Mouse (Mus musculus): ENCODE results near the gene Homer2. TPM values are rescaled to one million over a fixed set of nuclear protein-coding genes. Genes with fewer than 3 reads are reported as not detected.

Gene Homer2
- total RNA-seq (2012; rRNA removed), result 0.08 TPM in 1 of 2 replicates, not detected in the other
- not detected in 2 replicates for total RNA-seq (2014; rRNA removed)
- not detected in 2 replicates for polyA plus RNA-seq (2012; ENCODE audit: insufficient read length, low read depth)

GRCm38 (mm10) chr7:81707471-81708140 is at the start of gene Homer2:
Gene Homer2, minus strand, starts transcription at chr7:81707527.
- Histone ChIP-seq H3K4me2 (ENCODE audit: insufficient read depth, low read depth, poor library complexity, severe bottlenecking) (no peak within 1 kb of the TSS), H3K27me3 (replicated peaks) (peaks cover 77% of the 10 kb centered on the region), H3K4me1 (ENCODE audit: control insufficient read depth in 1 of 2, insufficient read depth in 2 of 2) (no peaks in the 10 kb centered on the region), H3K4me3 (replicated peaks in 1 of 3; ENCODE audit: low read depth in 2 of 3, low read length in 2 of 3, poor library complexity in 1 of 3) (no peak within 1 kb of the TSS), H3K79me2 (replicated peaks; ENCODE audit: control insufficient read depth, extremely low read depth, insufficient read depth, poor library complexity, severe bottlenecking) (no peaks in the 10 kb centered on the region), H3K36me3 (replicated peaks in 1 of 2; ENCODE audit: control insufficient read depth in 1 of 2, insufficient read depth in 1 of 2, low read length in 1 of 2) (no peaks in the 10 kb centered on the region), H3K9me3 (replicated peaks; ENCODE audit: low read length) (peaks cover 21% of the 10 kb centered on the region), H3K9ac (ENCODE audit: insufficient read depth, low read depth) (no peak within 1 kb of the TSS), H3K27ac (ENCODE audit: insufficient read depth, low read depth) (no peak within 1 kb of the TSS)
- in situ Hi-C loops (cut with MboI; ENCODE audit: low pct_ligation_motif_present, low pct_unique_long_range_greater_than_20kb, low sequenced_read_pairs), result no loop called here
- dilution Hi-C loops (cut with MboI; ENCODE audit: extremely low pct_ligation_motif_present, extremely low pct_unique_long_range_greater_than_20kb, low sequenced_read_pairs), result no loop called here
- TF ChIP-seq UBTF (IDR thresholded peaks at IDR 0.05; ENCODE audit: low read depth, low read length) (no peak), BHLHE40 (IDR thresholded peaks at IDR 0.05; ENCODE audit: low read depth, low read length) (no peak), ZNF384 (IDR thresholded peaks at IDR 0.05; ENCODE audit: low read depth, low read length) (no peak)
- DNase-seq (ENCODE audit: extremely low read depth), result no peak

GRCm38 (mm10) chr7:81747956-81748355 is 40.6 kb upstream of the Homer2 start:
- no peak for TF ChIP-seq SMC3 (IDR thresholded peaks at IDR 0.05; ENCODE audit: low read depth, low read length)
- TF ChIP-seq MYC (IDR thresholded peaks at IDR 0.05; ENCODE audit: low read depth, low read length), result no peak
- no peak for TF ChIP-seq RAD21 (IDR thresholded peaks at IDR 0.05; ENCODE audit: low read depth, low read length)
- no peak for TF ChIP-seq ZC3H11A (IDR thresholded peaks at IDR 0.05; ENCODE audit: low read depth, low read length)
- TF ChIP-seq MEF2A (IDR thresholded peaks at IDR 0.05; ENCODE audit: borderline replicate concordance, low read depth, low read length), result no peak
- no peak for TF ChIP-seq USF2 (conservative IDR thresholded peaks at IDR 0.05; ENCODE audit: low read depth, low read length)
- no peak for TF ChIP-seq MAZ (IDR thresholded peaks at IDR 0.05; ENCODE audit: low read depth, low read length)
- no peak for TF ChIP-seq JUN (IDR thresholded peaks at IDR 0.05; ENCODE audit: insufficient read depth, low read depth, low read length)
- no peak for TF ChIP-seq TCF12 (IDR thresholded peaks at IDR 0.05; ENCODE audit: low read depth, low read length)
- no peak for TF ChIP-seq HCFC1 (IDR thresholded peaks at IDR 0.05; ENCODE audit: low read depth, low read length)
- no peak for TF ChIP-seq USF1 (IDR thresholded peaks at IDR 0.05; ENCODE audit: low read depth, low read length)
- no peak for TF ChIP-seq CHD2 (IDR thresholded peaks at IDR 0.05; ENCODE audit: low read length)
- no peak for TF ChIP-seq ZKSCAN1 (IDR thresholded peaks at IDR 0.05; ENCODE audit: borderline replicate concordance, low read depth, low read length)
- dilution Hi-C loops (cut with MboI; ENCODE audit: extremely low pct_ligation_motif_present, extremely low pct_unique_long_range_greater_than_20kb, low sequenced_read_pairs), result no loop called here
- H3K36me3 ChIP-seq (replicated peaks in 1 of 2; ENCODE audit: control insufficient read depth in 1 of 2, insufficient read depth in 1 of 2, low read length in 1 of 2), result no peaks in the 10 kb centered on the region
- H3K9ac ChIP-seq (ENCODE audit: insufficient read depth, low read depth), result no peak overlapping the region
- H3K4me1 ChIP-seq (ENCODE audit: control insufficient read depth in 1 of 2, insufficient read depth in 2 of 2), result no peaks in the 10 kb centered on the region
- H3K9me3 ChIP-seq (replicated peaks; ENCODE audit: low read length), result peaks cover 4% of the 10 kb centered on the region
- no peak overlapping the region for H3K4me3 ChIP-seq (replicated peaks in 1 of 3; ENCODE audit: low read depth in 2 of 3, low read length in 2 of 3, poor library complexity in 1 of 3)
- H3K79me2 ChIP-seq (replicated peaks; ENCODE audit: control insufficient read depth, extremely low read depth, insufficient read depth, poor library complexity, severe bottlenecking), result no peaks in the 10 kb centered on the region
- no peak for DNase-seq (ENCODE audit: extremely low read depth)
- H3K4me2 ChIP-seq (ENCODE audit: insufficient read depth, low read depth, poor library complexity, severe bottlenecking), result no peak overlapping the region
- H3K27ac ChIP-seq (ENCODE audit: insufficient read depth, low read depth), result no peak overlapping the region
- peaks cover 6% of the 10 kb centered on the region for H3K27me3 ChIP-seq (replicated peaks)
- in situ Hi-C loops (cut with MboI; ENCODE audit: low pct_ligation_motif_present, low pct_unique_long_range_greater_than_20kb, low sequenced_read_pairs), result no loop called here
